Mouse (Mus musculus) ES-Bruce4 (cell line): ENCODE measurements around the gene Pbrm1. TPM values are rescaled to one million over a fixed set of nuclear protein-coding genes. Genes with fewer than 3 reads are reported as not detected.

Source experiments
- H3K27ac ChIP-seq: 2 replicates; pipeline ENCODE4 v1.5.1; 2012; ENCODE audit warnings: low read length, inconsistent platforms; ENCODE audit not compliant: insufficient read depth
- H3K27me3 ChIP-seq: 2 replicates; pipeline ENCODE4 v1.6.1; 2012; ENCODE audit warnings: mild to moderate bottlenecking, low read length, inconsistent platforms; ENCODE audit not compliant: control insufficient read depth, poor library complexity, insufficient read depth, severe bottlenecking
- H3K36me3 ChIP-seq: 2 replicates; pipeline ENCODE4 v1.6.1; 2012; ENCODE audit warnings: inconsistent platforms, mild to moderate bottlenecking, low read length, moderate library complexity; ENCODE audit not compliant: control insufficient read depth, poor library complexity, insufficient read depth, severe bottlenecking
- H3K4me1 ChIP-seq: one replicate; pipeline ENCODE4 v1.8.1; 2011; ENCODE audit warnings: low read length; ENCODE audit not compliant: control insufficient read depth, insufficient read depth
- H3K4me3 ChIP-seq: 2 replicates; pipeline ENCODE4 v1.5.1; 2011; ENCODE audit warnings: low read depth, mild to moderate bottlenecking, low read length
- H3K9ac ChIP-seq: 2 replicates; pipeline ENCODE4 v1.6.1; 2012; ENCODE audit warnings: low read depth, mild to moderate bottlenecking, inconsistent platforms; ENCODE audit not compliant: poor library complexity, severe bottlenecking
- H3K9me3 ChIP-seq: replicated peaks from 2 replicates; pipeline ENCODE4 v1.6.1; 2012; ENCODE audit warnings: mild to moderate bottlenecking, low read length, inconsistent platforms; ENCODE audit not compliant: control insufficient read depth, poor library complexity, insufficient read depth, severe bottlenecking
- CTCF ChIP-seq: IDR thresholded peaks from one replicate; pipeline ENCODE4 v1.8.1; 2011; ENCODE audit warnings: low read depth, low read length
- EP300 ChIP-seq: IDR thresholded peaks from 2 replicates; pipeline ENCODE4 v1.6.1; 2011; ENCODE audit warnings: low read depth, low read length; ENCODE audit not compliant: insufficient read depth
- POLR2A ChIP-seq: IDR thresholded peaks from one replicate; pipeline ENCODE4 v1.8.1; 2011; ENCODE audit warnings: low read length; ENCODE audit not compliant: insufficient read depth
- polyA plus RNA-seq: library from polyadenylated mRNA; stranded (reverse); fragments of >200 nt; gene quantifications from 2 replicates; pipeline ENCODE4 v1.2.4, GENCODE M21; 2011; ENCODE audit warnings: low read depth; ENCODE audit not compliant: missing spikeins, insufficient read depth, insufficient read length

Pbrm1 gene
- polyA plus RNA-seq, 1 experiment = 86.9 TPM

- no peak overlapping the region for H3K27ac ChIP-seq
- no peaks in the 10 kb centered on the region for H3K27me3 ChIP-seq
- no peaks in the 10 kb centered on the region for H3K9me3 ChIP-seq
- H3K4me1 ChIP-seq = no peaks in the 10 kb centered on the region
- H3K9ac ChIP-seq = no peak overlapping the region
- peaks cover 9% of the 10 kb centered on the region for H3K36me3 ChIP-seq
- TF ChIP-seq POLR2A (no peak), EP300 (no peak), CTCF (no peak)
- H3K4me3 ChIP-seq = no peak overlapping the region
These were observed 69.6 kb downstream of the Pbrm1 start for GRCm38 (mm10) chr14:31088515-31088914.

GRCm38 (mm10) chr14:31089918-31090317 lies 71.0 kb downstream of the Pbrm1 start:
- H3K27me3 ChIP-seq = no peaks in the 10 kb centered on the region
- TF ChIP-seq POLR2A = no peak
- TF ChIP-seq CTCF = no peak
- TF ChIP-seq EP300 = no peak
- H3K27ac ChIP-seq = no peak overlapping the region
- H3K4me1 ChIP-seq = no peaks in the 10 kb centered on the region
- H3K4me3 ChIP-seq = no peak overlapping the region
- no peaks in the 10 kb centered on the region for H3K9me3 ChIP-seq
- no peak overlapping the region for H3K9ac ChIP-seq
- peaks cover 6% of the 10 kb centered on the region for H3K36me3 ChIP-seq

- Histone ChIP-seq H3K27me3 (no peaks in the 10 kb centered on the region), H3K9me3 (no peaks in the 10 kb centered on the region), H3K4me1 (no peaks in the 10 kb centered on the region), H3K9ac (no peak overlapping the region), H3K36me3 (peaks cover 23% of the 10 kb centered on the region), H3K27ac (no peak overlapping the region), H3K4me3 (no peak overlapping the region)
- no peak for TF ChIP-seq POLR2A
- no peak for TF ChIP-seq CTCF
- no peak for TF ChIP-seq EP300
These were observed 86.2 kb downstream of the Pbrm1 start for GRCm38 (mm10) chr14:31105156-31105555.

DNA sequence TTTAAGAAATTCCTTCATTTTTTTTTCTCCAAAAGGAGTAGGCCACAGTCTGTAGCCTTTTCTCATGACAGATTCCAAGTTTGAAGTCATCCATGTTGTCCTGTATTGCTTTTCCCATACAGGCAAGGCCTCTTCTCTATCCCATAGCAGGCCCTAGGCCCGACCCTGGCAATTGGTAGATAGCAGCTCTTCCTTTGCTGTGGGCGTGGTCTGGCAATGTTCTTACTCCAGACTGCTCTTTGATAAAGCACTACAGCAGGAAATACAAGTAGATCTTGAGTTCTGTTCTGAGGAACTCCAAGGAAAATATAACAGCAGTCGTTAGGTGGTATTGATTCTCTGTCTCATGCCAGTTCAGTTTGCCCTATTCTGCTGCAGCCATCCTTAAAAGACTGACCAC lies 91.7 kb downstream of the Pbrm1 start:
- Histone ChIP-seq H3K9me3 (no peaks in the 10 kb centered on the region), H3K4me3 (no peak overlapping the region)

GRCm38 (mm10) chr14:31112187-31112586 lies 93.2 kb downstream of the Pbrm1 start:
- Histone ChIP-seq H3K27me3 (no peaks in the 10 kb centered on the region), H3K36me3 (peaks cover 18% of the 10 kb centered on the region), H3K4me1 (no peaks in the 10 kb centered on the region), H3K4me3 (no peak overlapping the region), H3K9me3 (no peaks in the 10 kb centered on the region), H3K9ac (no peak overlapping the region), H3K27ac (no peak overlapping the region)
- TF ChIP-seq POLR2A (no peak), EP300 (no peak), CTCF (no peak)

More for the DNA sequence above, 91.7 kb downstream of the Pbrm1 start:
- peaks cover 26% of the 10 kb centered on the region for H3K36me3 ChIP-seq
- H3K4me1 ChIP-seq = no peaks in the 10 kb centered on the region
- H3K27ac ChIP-seq = no peak overlapping the region
- TF ChIP-seq EP300 = no peak
- TF ChIP-seq CTCF = no peak
- TF ChIP-seq POLR2A = no peak
- no peak overlapping the region for H3K9ac ChIP-seq
- no peaks in the 10 kb centered on the region for H3K27me3 ChIP-seq

DNA sequence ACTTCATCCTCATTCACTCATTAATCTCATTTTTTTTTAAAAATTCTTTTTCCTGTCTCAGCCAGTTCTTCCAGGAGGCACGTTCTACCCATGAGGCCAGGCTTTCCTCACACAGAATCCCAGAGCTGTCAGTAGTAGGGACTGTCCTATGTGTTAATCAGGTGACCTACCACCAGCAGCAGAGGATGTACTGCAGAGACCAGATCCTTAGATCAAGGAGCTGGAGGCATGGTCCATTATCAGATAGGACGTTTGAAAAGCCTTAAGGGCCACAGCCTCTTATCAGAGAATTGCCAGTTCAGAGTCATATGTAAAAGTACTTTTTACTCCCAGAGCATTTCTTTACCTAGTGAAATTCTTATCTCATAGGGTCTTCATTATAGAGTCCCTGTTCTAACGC lies 95.1 kb downstream of the Pbrm1 start:
- Histone ChIP-seq H3K36me3 (peaks cover 27% of the 10 kb centered on the region), H3K27ac (no peak overlapping the region), H3K4me1 (no peaks in the 10 kb centered on the region), H3K9ac (no peak overlapping the region), H3K4me3 (no peak overlapping the region), H3K9me3 (no peaks in the 10 kb centered on the region), H3K27me3 (no peaks in the 10 kb centered on the region)
- TF ChIP-seq POLR2A (no peak), CTCF (no peak), EP300 (no peak)
